Mouse (Mus musculus): ENCODE results near the gene Agxt2. TPM values are rescaled to one million over a fixed set of nuclear protein-coding genes. Genes with fewer than 3 reads are reported as not detected.

Agxt2 gene
- polyA plus RNA-seq, 1 experiment from 2014 or later, result 4.9 TPM

GRCm38 (mm10) chr15:10421785-10422144 lies 63.4 kb downstream of the Agxt2 start:
- ATAC-seq (ENCODE audit: low FRiP score, low TSS enrichment), result no peak

GRCm38 (mm10) chr15:10426124-10426523 lies 67.8 kb downstream of the Agxt2 start:
- Histone ChIP-seq H3K9me3 (ENCODE audit: low read length) (no peaks in the 10 kb centered on the region), H3K9ac (replicated peaks; ENCODE audit: low read length) (no peak overlapping the region), H3K27ac (ENCODE audit: low read length) (no peak overlapping the region), H3K4me1 (ENCODE audit: insufficient read depth, low read length) (0 out of 2 replicates have a peak, but pooled peaks cover 6% of the 10 kb centered on the region), H3K36me3 (ENCODE audit: insufficient read depth, low read length) (no peaks in the 10 kb centered on the region), H3K27me3 (ENCODE audit: insufficient read depth, low read length) (no peaks in the 10 kb centered on the region), H3K4me3 (ENCODE audit: low read length) (no peak overlapping the region), H3K4me2 (replicated peaks; ENCODE audit: low read depth, low read length) (no peak overlapping the region)
- 93% methylated on average over 6 of the region's 6 CpGs for WGBS
- no peak for ATAC-seq (ENCODE audit: low FRiP score, low TSS enrichment)

More at GRCm38 (mm10) chr15:10421785-10422144, 63.4 kb downstream of the Agxt2 start:
- no peak overlapping the region for H3K4me2 ChIP-seq (replicated peaks; ENCODE audit: low read depth, low read length)
- WGBS, result 73% methylated on average over 1 of the region's 1 CpGs
- H3K4me1 ChIP-seq (ENCODE audit: insufficient read depth, low read length), result peaks cover 10% of the 10 kb centered on the region; the same call in 1 of the 2 replicates
- H3K36me3 ChIP-seq (ENCODE audit: insufficient read depth, low read length), result no peaks in the 10 kb centered on the region
- H3K27ac ChIP-seq (ENCODE audit: low read length), result 0 out of 2 replicates have a peak overlapping the region, but pooled peaks have one; percentile 24
- no peaks in the 10 kb centered on the region for H3K27me3 ChIP-seq (ENCODE audit: insufficient read depth, low read length)
- H3K9me3 ChIP-seq (ENCODE audit: low read length), result no peaks in the 10 kb centered on the region
- H3K4me3 ChIP-seq (ENCODE audit: low read length), result no peak overlapping the region
- H3K9ac ChIP-seq (replicated peaks; ENCODE audit: low read length), result no peak overlapping the region

- no peak overlapping the region for H3K4me2 ChIP-seq (replicated peaks; ENCODE audit: low read depth, low read length)
- ATAC-seq (ENCODE audit: low FRiP score, low TSS enrichment), result no peak
- no peak overlapping the region for H3K4me3 ChIP-seq (ENCODE audit: low read length)
- no peak overlapping the region for H3K9ac ChIP-seq (replicated peaks; ENCODE audit: low read length)
- WGBS, result 83% methylated on average over 13 of the region's 13 CpGs
- H3K27ac ChIP-seq (ENCODE audit: low read length), result no peak overlapping the region
- H3K36me3 ChIP-seq (ENCODE audit: insufficient read depth, low read length), result no peaks in the 10 kb centered on the region
- H3K27me3 ChIP-seq (ENCODE audit: insufficient read depth, low read length), result no peaks in the 10 kb centered on the region
- no peaks in the 10 kb centered on the region for H3K9me3 ChIP-seq (ENCODE audit: low read length)
- 0 out of 2 replicates have a peak, but pooled peaks cover 2% of the 10 kb centered on the region for H3K4me1 ChIP-seq (ENCODE audit: insufficient read depth, low read length)
Observed at GRCm38 (mm10) chr15:10426545-10427266, 68.4 kb downstream of the Agxt2 start.

- Histone ChIP-seq H3K4me2 (replicated peaks; ENCODE audit: low read depth, low read length) (no peak overlapping the region), H3K4me1 (ENCODE audit: insufficient read depth, low read length) (no peaks in the 10 kb centered on the region), H3K9me3 (ENCODE audit: low read length) (0 out of 2 replicates have a peak, but pooled peaks cover 6% of the 10 kb centered on the region), H3K4me3 (ENCODE audit: low read length) (no peak overlapping the region), H3K9ac (replicated peaks; ENCODE audit: low read length) (no peak overlapping the region), H3K27me3 (ENCODE audit: insufficient read depth, low read length) (no peaks in the 10 kb centered on the region), H3K27ac (ENCODE audit: low read length) (no peak overlapping the region), H3K36me3 (ENCODE audit: insufficient read depth, low read length) (peaks cover 3% of the 10 kb centered on the region)
- no peak for ATAC-seq (ENCODE audit: low FRiP score, low TSS enrichment)
- 89% methylated on average over 1 of the region's 1 CpGs for WGBS
Observed at GRCm38 (mm10) chr15:10436893-10437292, 78.6 kb downstream of the Agxt2 start.

GRCm38 (mm10) chr15:10439963-10440362 lies 81.6 kb downstream of the Agxt2 start:
- no peak overlapping the region for H3K4me3 ChIP-seq (ENCODE audit: low read length)
- 0 out of 2 replicates have a peak, but pooled peaks cover 6% of the 10 kb centered on the region for H3K9me3 ChIP-seq (ENCODE audit: low read length)
- no peaks in the 10 kb centered on the region for H3K27me3 ChIP-seq (ENCODE audit: insufficient read depth, low read length)
- WGBS, result 60% methylated on average over 6 of the region's 6 CpGs
- no peak overlapping the region for H3K4me2 ChIP-seq (replicated peaks; ENCODE audit: low read depth, low read length)
- H3K27ac ChIP-seq (ENCODE audit: low read length), result no peak overlapping the region
- H3K4me1 ChIP-seq (ENCODE audit: insufficient read depth, low read length), result no peaks in the 10 kb centered on the region
- no peak overlapping the region for H3K9ac ChIP-seq (replicated peaks; ENCODE audit: low read length)
- no peak for ATAC-seq (ENCODE audit: low FRiP score, low TSS enrichment)
- peaks cover 21% of the 10 kb centered on the region for H3K36me3 ChIP-seq (ENCODE audit: insufficient read depth, low read length)

GRCm38 (mm10) chr15:10441493-10441892 lies 83.2 kb downstream of the Agxt2 start:
- no peak overlapping the region for H3K4me3 ChIP-seq (ENCODE audit: low read length)
- H3K27me3 ChIP-seq (ENCODE audit: insufficient read depth, low read length), result no peaks in the 10 kb centered on the region
- H3K27ac ChIP-seq (ENCODE audit: low read length), result no peak overlapping the region
- no peak for ATAC-seq (ENCODE audit: low FRiP score, low TSS enrichment)
- no peaks in the 10 kb centered on the region for H3K4me1 ChIP-seq (ENCODE audit: insufficient read depth, low read length)
- H3K9me3 ChIP-seq (ENCODE audit: low read length), result 0 out of 2 replicates have a peak, but pooled peaks cover 1% of the 10 kb centered on the region
- no peak overlapping the region for H3K4me2 ChIP-seq (replicated peaks; ENCODE audit: low read depth, low read length)
- H3K9ac ChIP-seq (replicated peaks; ENCODE audit: low read length), result no peak overlapping the region
- H3K36me3 ChIP-seq (ENCODE audit: insufficient read depth, low read length), result peaks cover 25% of the 10 kb centered on the region
- WGBS, result 86% methylated on average over 9 of the region's 9 CpGs

GRCm38 (mm10) chr15:10442275-10442674 lies 83.9 kb downstream of the Agxt2 start:
- no peak for ATAC-seq (ENCODE audit: low FRiP score, low TSS enrichment)
- H3K36me3 ChIP-seq (ENCODE audit: insufficient read depth, low read length), result peaks cover 30% of the 10 kb centered on the region
- H3K9me3 ChIP-seq (ENCODE audit: low read length), result no peaks in the 10 kb centered on the region
- no peak overlapping the region for H3K9ac ChIP-seq (replicated peaks; ENCODE audit: low read length)
- H3K4me2 ChIP-seq (replicated peaks; ENCODE audit: low read depth, low read length), result no peak overlapping the region
- H3K27ac ChIP-seq (ENCODE audit: low read length), result no peak overlapping the region
- H3K27me3 ChIP-seq (ENCODE audit: insufficient read depth, low read length), result no peaks in the 10 kb centered on the region
- H3K4me3 ChIP-seq (ENCODE audit: low read length), result no peak overlapping the region
- H3K4me1 ChIP-seq (ENCODE audit: insufficient read depth, low read length), result no peaks in the 10 kb centered on the region
- 90% methylated on average over 1 of the region's 1 CpGs for WGBS

- no peaks in the 10 kb centered on the region for H3K9me3 ChIP-seq (ENCODE audit: low read length)
- H3K36me3 ChIP-seq (ENCODE audit: insufficient read depth, low read length), result peaks cover 51% of the 10 kb centered on the region
- no peak overlapping the region for H3K27ac ChIP-seq (ENCODE audit: low read length)
- no peaks in the 10 kb centered on the region for H3K27me3 ChIP-seq (ENCODE audit: insufficient read depth, low read length)
- no peak for ATAC-seq (ENCODE audit: low FRiP score, low TSS enrichment)
- H3K4me1 ChIP-seq (ENCODE audit: insufficient read depth, low read length), result no peaks in the 10 kb centered on the region
- H3K4me2 ChIP-seq (replicated peaks; ENCODE audit: low read depth, low read length), result no peak overlapping the region
- 73% methylated on average over 3 of the region's 3 CpGs for WGBS
- H3K9ac ChIP-seq (replicated peaks; ENCODE audit: low read length), result no peak overlapping the region
- H3K4me3 ChIP-seq (ENCODE audit: low read length), result no peak overlapping the region
Observed at GRCm38 (mm10) chr15:10447102-10447501, 88.8 kb downstream of the Agxt2 start.
